Mouse (Mus musculus) neural tube, embryonic 15.5 days (tissue): ENCODE measurements around the gene Nme4. TPM values are rescaled to one million over a fixed set of nuclear protein-coding genes. Genes with fewer than 3 reads are reported as not detected.

Experiments used
- ATAC-seq: fragments of 200-750 bp; cut with Nextera tagmentation; 2 replicates; pipeline ENCODE4 v1.8.0; 2017; ENCODE audit warnings: mild to moderate bottlenecking, moderate TSS enrichment, moderate library complexity; ENCODE audit not compliant: low FRiP score
- H3K27ac ChIP-seq: fragments of 300-500 bp; sonication (generic); replicated peaks from 2 replicates; pipeline ENCODE4 v1.5.1; 2015; ENCODE audit warnings: mild to moderate bottlenecking, inconsistent platforms
- H3K27me3 ChIP-seq: fragments of 300-500 bp; sonication (generic); replicated peaks from 2 replicates; pipeline ENCODE4 v1.6.1; 2015; ENCODE audit warnings: inconsistent platforms
- H3K36me3 ChIP-seq: fragments of 300-500 bp; sonication (generic); 2 replicates; pipeline ENCODE4 v1.6.1; 2015; ENCODE audit warnings: inconsistent platforms
- H3K4me1 ChIP-seq: fragments of 300-500 bp; sonication (generic); 2 replicates; pipeline ENCODE4 v1.6.1; 2015; ENCODE audit warnings: inconsistent platforms
- H3K4me2 ChIP-seq: fragments of 300-500 bp; sonication (generic); 2 replicates; pipeline ENCODE4 v1.6.1; 2015; ENCODE audit warnings: inconsistent platforms, mild to moderate bottlenecking, moderate library complexity
- H3K4me3 ChIP-seq: fragments of 300-500 bp; sonication (generic); replicated peaks from 2 replicates; pipeline ENCODE4 v1.5.1; 2015; ENCODE audit warnings: mild to moderate bottlenecking, inconsistent platforms
- H3K9ac ChIP-seq: fragments of 300-500 bp; sonication (generic); replicated peaks from 2 replicates; pipeline ENCODE4 v1.6.1; 2015; ENCODE audit warnings: mild to moderate bottlenecking, inconsistent platforms
- H3K9me3 ChIP-seq: fragments of 300-500 bp; sonication (generic); replicated peaks from 2 replicates; pipeline ENCODE4 v1.6.1; 2016; ENCODE audit warnings: inconsistent platforms
- WGBS: fragments of 180-500 bp; shearing (Covaris S2); methylation state at CpG from one replicate; pipeline ENCODE4 v1.1.7; 2015; ENCODE audit warnings: mixed read lengths; 5-methylcytosine and 5-hydroxymethylcytosine counted together
- polyA plus RNA-seq: library from polyadenylated mRNA; unstranded; fragments of >200 nt; fragmentation: Nextera tagmentation; extraction: Ambion mirVana; gene quantifications from 2 replicates; pipeline ENCODE4 v1.2.1, GENCODE M21; 2015

The Nme4 gene
- polyA plus RNA-seq: 20.3 and 37.4 TPM in 2 replicates

GRCm38 (mm10) chr17:26095121-26095740, at the start of gene Nme4:
TSS of gene Nme4 (minus strand) at chr17:26095602.
- WGBS: 4% methylated on average over 47 of the region's 47 CpGs
- no peaks in the 10 kb centered on the region for H3K9me3 ChIP-seq
- H3K27me3 ChIP-seq: no peaks in the 10 kb centered on the region
- peak; percentile 80 for ATAC-seq
- H3K4me1 ChIP-seq: peaks cover 12% of the 10 kb centered on the region
- no peaks in the 10 kb centered on the region for H3K36me3 ChIP-seq
- peak within 1 kb of the TSS; percentile 66 for H3K9ac ChIP-seq
- H3K27ac ChIP-seq: peak within 1 kb of the TSS; percentile 54; the same call in 1 of the 2 replicates
- H3K4me2 ChIP-seq: peak within 1 kb of the TSS; percentile 89
- peak within 1 kb of the TSS; percentile 61 for H3K4me3 ChIP-seq

DNA sequence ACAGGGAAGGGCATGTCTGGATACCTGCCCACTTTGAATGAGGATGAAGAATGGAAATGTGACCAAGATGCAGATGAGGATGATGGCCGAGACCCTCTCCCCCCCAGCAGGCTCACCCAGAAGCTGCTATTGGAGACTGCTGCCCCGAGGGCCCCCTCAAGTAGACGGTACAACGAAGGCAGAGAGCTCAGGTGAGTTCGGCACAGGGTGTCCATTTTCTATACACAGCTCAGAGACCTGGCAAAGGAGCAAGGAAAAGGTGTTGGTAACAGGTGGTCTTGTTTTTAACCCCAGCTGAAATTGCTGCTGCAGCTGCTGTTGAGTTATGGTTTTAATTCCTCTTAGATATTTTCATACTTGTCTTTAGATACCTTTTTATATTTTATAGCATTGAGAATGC, 48.0 kb upstream of the Nme4 start:
- H3K36me3 ChIP-seq: peaks cover 27% of the 10 kb centered on the region
- no peak overlapping the region for H3K27ac ChIP-seq
- no peak for ATAC-seq
- H3K4me3 ChIP-seq: no peak overlapping the region
- peaks cover 22% of the 10 kb centered on the region for H3K4me1 ChIP-seq
- H3K4me2 ChIP-seq: no peak overlapping the region
- H3K27me3 ChIP-seq: no peaks in the 10 kb centered on the region
- 93% methylated on average over 5 of the region's 5 CpGs for WGBS
- no peaks in the 10 kb centered on the region for H3K9me3 ChIP-seq
- no peak overlapping the region for H3K9ac ChIP-seq

DNA sequence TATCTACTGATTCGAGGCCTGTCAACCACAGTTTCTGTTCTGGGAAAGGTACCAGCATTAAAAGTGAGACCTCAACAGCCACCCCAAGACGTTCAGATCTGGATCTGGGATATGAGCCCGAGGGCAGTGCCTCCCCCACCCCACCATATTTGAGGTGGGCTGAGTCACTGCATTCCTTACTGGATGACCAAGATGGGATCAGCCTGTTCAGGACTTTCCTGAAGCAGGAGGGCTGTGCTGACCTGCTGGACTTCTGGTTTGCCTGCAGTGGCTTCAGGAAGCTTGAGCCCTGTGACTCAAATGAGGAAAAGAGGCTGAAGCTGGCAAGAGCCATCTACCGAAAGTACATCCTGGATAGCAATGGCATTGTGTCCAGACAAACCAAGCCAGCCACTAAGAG, 47.4 kb upstream of the Nme4 start:
- Histone ChIP-seq H3K9me3 (no peaks in the 10 kb centered on the region), H3K4me2 (no peak overlapping the region), H3K36me3 (peaks cover 27% of the 10 kb centered on the region), H3K9ac (no peak overlapping the region), H3K4me3 (no peak overlapping the region), H3K27me3 (no peaks in the 10 kb centered on the region), H3K4me1 (peaks cover 27% of the 10 kb centered on the region), H3K27ac (no peak overlapping the region)
- ATAC-seq: no peak
- WGBS: 95% methylated on average over 4 of the region's 4 CpGs

GRCm38 (mm10) chr17:26138901-26139381, 43.5 kb upstream of the Nme4 start:
- peak overlapping the region; percentile 98 for H3K9ac ChIP-seq
- H3K27ac ChIP-seq: peak overlapping the region; percentile 94
- peak overlapping the region; percentile 92 for H3K4me3 ChIP-seq
- peaks cover 29% of the 10 kb centered on the region for H3K4me1 ChIP-seq
- ATAC-seq: peak; percentile 64
- H3K36me3 ChIP-seq: peaks cover 10% of the 10 kb centered on the region
- H3K4me2 ChIP-seq: peak overlapping the region; percentile 76
- WGBS: under 1% methylated on average over 57 of the region's 58 CpGs
- no peaks in the 10 kb centered on the region for H3K9me3 ChIP-seq
- H3K27me3 ChIP-seq: no peaks in the 10 kb centered on the region

- peak within 1 kb of the TSS; percentile 94 for H3K27ac ChIP-seq
- ATAC-seq: peak; percentile 95
- H3K4me2 ChIP-seq: peak within 1 kb of the TSS; percentile 76
- H3K36me3 ChIP-seq: peaks cover 6% of the 10 kb centered on the region
- WGBS: under 1% methylated on average over 41 of the region's 42 CpGs
- peak within 1 kb of the TSS; percentile 92 for H3K4me3 ChIP-seq
- peak within 1 kb of the TSS; percentile 98 for H3K9ac ChIP-seq
- H3K9me3 ChIP-seq: no peaks in the 10 kb centered on the region
- no peaks in the 10 kb centered on the region for H3K27me3 ChIP-seq
- peaks cover 29% of the 10 kb centered on the region for H3K4me1 ChIP-seq
These were observed 42.9 kb upstream of the Nme4 start, which contains the start of gene Axin1 for GRCm38 (mm10) chr17:26138239-26138836. TSS of gene Axin1 (plus strand) at chr17:26138688.

GRCm38 (mm10) chr17:26137751-26138130, 42.3 kb upstream of the Nme4 start:
- ATAC-seq: 0 out of 2 replicates have a peak, but pooled peaks have one; percentile 2
- H3K9ac ChIP-seq: peak overlapping the region; percentile 98; the same call in 1 of the 2 replicates
- peaks cover under 1% of the 10 kb centered on the region; the same call in 1 of the 2 replicates for H3K36me3 ChIP-seq
- WGBS: 78% methylated on average over 2 of the region's 2 CpGs
- peak overlapping the region; percentile 92 for H3K4me3 ChIP-seq
- H3K9me3 ChIP-seq: no peaks in the 10 kb centered on the region
- no peaks in the 10 kb centered on the region for H3K27me3 ChIP-seq
- peaks cover 29% of the 10 kb centered on the region for H3K4me1 ChIP-seq
- peak overlapping the region; percentile 76 for H3K4me2 ChIP-seq
- peak overlapping the region; percentile 94 for H3K27ac ChIP-seq

DNA sequence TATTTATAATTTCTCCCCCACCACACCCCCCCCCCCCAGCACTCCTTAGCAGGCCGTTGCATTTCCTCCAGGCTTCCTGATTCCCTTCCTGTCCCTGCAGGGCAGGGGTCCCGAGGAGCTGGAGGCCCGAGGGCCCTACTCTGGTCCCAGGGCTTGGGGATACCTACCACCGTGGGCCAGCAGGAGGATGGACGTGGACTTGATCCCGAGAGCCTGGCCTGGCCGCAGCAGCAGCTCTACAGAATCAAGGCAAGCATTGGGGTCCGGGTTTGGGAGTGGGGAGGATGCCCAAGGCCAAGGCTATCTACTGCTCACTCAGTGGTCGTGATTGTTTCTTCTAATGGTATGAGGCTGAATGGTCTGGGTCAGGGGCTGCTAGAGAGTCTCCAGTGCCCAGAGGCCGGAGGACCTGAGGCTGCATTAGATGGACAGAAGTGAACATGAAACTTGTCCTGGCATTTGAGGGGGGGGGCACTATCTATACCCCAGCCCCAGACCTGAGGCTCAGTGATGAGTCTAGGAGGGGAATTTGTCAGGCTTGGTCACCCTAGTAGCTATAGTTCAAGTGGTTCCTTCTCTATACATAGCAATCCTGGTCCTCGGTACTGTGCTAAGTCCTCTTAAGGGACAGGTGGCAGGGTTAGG, 41.8 kb upstream of the Nme4 start:
- Histone ChIP-seq H3K9me3 (no peaks in the 10 kb centered on the region), H3K9ac (no peak overlapping the region), H3K27ac (no peak overlapping the region), H3K4me3 (no peak overlapping the region), H3K27me3 (no peaks in the 10 kb centered on the region), H3K4me1 (peaks cover 29% of the 10 kb centered on the region), H3K4me2 (no peak overlapping the region), H3K36me3 (0 out of 2 replicates have a peak, but pooled peaks cover 1% of the 10 kb centered on the region)
- 92% methylated on average over 11 of the region's 11 CpGs for WGBS
- ATAC-seq: no peak

- Histone ChIP-seq H3K4me3 (no peak overlapping the region), H3K9me3 (no peaks in the 10 kb centered on the region), H3K27ac (no peak overlapping the region), H3K27me3 (no peaks in the 10 kb centered on the region), H3K4me1 (no peaks in the 10 kb centered on the region), H3K9ac (no peak overlapping the region), H3K4me2 (no peak overlapping the region), H3K36me3 (peaks cover 48% of the 10 kb centered on the region)
- ATAC-seq: no peak
- 88% methylated on average over 18 of the region's 18 CpGs for WGBS
These were observed 36.8 kb upstream of the Nme4 start for GRCm38 (mm10) chr17:26131856-26132853.

DNA sequence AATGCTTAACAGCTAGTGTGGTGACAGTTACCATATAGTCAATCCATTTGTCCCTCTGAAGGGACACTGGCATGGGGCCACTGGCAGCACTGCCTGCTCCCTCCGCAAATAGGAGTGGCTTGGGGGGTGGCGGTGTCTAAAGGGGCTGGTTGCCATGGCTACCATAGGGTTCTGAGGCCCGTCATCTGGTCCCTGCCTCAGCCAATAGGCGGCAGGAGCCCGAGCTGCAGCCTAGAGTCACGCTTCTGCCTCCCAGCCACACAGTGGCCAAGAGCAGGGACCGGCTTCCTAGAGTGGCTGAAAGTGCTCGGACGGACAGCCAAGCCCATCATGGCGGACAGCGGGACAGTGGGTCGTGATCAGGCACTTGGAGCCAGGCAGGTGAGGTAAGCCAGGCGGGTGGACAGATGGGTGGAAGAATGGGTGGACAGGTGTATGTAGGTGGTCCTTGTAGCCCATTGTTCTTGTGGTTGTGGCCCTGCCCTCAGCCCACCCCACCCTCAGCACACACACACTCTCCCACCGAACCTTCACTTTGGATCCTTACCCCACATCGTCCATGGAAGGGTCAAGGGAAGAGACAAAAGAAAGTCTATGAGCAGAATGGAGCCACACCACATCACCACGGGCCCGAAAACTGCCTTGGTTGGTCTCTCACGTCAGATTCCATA, 35.8 kb upstream of the Nme4 start:
- H3K9ac ChIP-seq: no peak overlapping the region
- H3K27ac ChIP-seq: no peak overlapping the region

DNA sequence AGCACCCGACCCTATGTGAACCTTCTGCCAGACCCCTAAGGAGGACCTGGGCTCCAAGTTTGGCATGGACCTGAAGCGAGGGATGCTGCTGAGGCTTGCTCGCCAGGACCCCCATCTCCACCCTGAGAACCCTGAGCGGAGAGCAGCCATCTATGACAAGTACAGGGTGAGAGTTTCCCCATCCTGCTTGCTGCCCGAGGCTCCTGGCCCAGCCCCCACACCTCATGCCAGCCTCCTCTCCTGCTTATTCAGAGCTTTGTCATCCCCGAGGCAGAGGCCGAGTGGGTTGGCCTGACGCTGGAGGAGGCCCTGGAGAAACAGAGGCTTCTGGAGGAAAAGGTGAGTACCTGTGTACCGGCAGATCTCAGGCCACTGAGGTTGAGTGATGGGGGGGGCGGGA, 29.8 kb upstream of the Nme4 start:
- peaks cover 26% of the 10 kb centered on the region for H3K4me1 ChIP-seq
- H3K27me3 ChIP-seq: no peaks in the 10 kb centered on the region
- H3K9ac ChIP-seq: no peak overlapping the region
- no peaks in the 10 kb centered on the region for H3K9me3 ChIP-seq
- ATAC-seq: no peak
- no peak overlapping the region for H3K4me2 ChIP-seq
- H3K4me3 ChIP-seq: no peak overlapping the region
- 93% methylated on average over 10 of the region's 10 CpGs for WGBS
- peaks cover 48% of the 10 kb centered on the region for H3K36me3 ChIP-seq
- no peak overlapping the region for H3K27ac ChIP-seq

More for the DNA sequence above, 35.8 kb upstream of the Nme4 start:
- Histone ChIP-seq H3K36me3 (peaks cover 56% of the 10 kb centered on the region), H3K4me1 (no peaks in the 10 kb centered on the region), H3K4me2 (no peak overlapping the region), H3K27me3 (no peaks in the 10 kb centered on the region), H3K9me3 (no peaks in the 10 kb centered on the region), H3K4me3 (no peak overlapping the region)
- ATAC-seq: no peak
- 76% methylated on average over 18 of the region's 18 CpGs for WGBS
